Mouse (Mus musculus) ovary, postnatal 10 days (tissue): ENCODE results near the gene Pkdcc.

Experiments
- DNase-seq: peaks from one replicate; pipeline ENCODE4 v3.0.0; 2022; ENCODE audit warnings: low spot score

Pkdcc gene

DNA sequence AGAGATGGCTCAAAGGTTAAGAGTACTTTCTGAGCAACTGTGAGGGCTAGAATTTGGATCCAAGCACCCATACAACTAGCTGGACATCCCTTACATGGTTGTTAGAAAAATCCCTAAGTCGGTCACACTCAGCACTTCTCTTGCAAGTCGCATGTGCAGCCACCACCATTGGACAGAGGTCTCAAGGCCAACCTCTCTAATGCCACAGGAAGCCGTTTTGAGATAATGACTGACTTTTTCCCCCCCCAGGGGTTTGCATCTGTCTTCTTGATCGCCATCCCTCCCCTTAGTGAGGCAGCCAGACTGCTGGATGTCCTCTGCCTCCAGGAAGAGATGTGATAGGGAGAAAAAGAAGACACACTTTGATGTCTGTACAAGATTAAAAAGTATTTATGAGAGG lies 32.1 kb downstream of the Pkdcc start:
- DNase-seq: no peak

- no peak for DNase-seq
Observed at GRCm38 (mm10) chr17:83248467-83248866, 33.4 kb downstream of the Pkdcc start.

DNA sequence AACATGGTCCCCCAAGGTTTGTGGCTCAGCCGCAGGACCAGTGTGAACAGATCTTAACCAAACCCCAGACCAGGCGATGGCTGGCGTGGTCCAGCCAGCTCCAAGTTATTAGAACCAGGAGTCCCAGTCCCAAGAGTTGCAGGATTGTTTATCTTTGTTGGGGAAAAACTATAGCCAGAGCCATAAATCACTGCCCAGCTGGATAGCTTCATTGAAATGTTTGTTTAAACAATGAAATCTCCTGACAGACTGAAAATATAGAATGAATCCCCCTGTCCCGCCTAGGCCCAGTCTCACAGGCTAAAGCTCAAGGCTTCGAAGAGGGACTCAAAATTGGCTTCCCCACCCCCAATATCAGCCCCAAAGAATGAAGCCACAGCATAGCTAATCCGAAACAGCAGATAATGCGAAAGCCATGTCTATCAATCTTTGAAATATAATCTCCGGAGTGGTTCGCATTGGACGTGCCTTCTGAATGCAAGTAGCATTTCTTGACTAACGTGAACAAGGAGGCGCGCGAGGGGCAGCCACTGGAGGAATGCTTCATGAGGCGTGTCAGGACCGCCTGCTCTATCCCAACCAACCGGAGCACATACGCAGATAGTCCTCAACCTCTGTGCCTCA lies 35.9 kb downstream of the Pkdcc start:
- DNase-seq: no peak

GRCm38 (mm10) chr17:83253051-83253649 lies 38.1 kb downstream of the Pkdcc start:
- DNase-seq: no peak

DNA sequence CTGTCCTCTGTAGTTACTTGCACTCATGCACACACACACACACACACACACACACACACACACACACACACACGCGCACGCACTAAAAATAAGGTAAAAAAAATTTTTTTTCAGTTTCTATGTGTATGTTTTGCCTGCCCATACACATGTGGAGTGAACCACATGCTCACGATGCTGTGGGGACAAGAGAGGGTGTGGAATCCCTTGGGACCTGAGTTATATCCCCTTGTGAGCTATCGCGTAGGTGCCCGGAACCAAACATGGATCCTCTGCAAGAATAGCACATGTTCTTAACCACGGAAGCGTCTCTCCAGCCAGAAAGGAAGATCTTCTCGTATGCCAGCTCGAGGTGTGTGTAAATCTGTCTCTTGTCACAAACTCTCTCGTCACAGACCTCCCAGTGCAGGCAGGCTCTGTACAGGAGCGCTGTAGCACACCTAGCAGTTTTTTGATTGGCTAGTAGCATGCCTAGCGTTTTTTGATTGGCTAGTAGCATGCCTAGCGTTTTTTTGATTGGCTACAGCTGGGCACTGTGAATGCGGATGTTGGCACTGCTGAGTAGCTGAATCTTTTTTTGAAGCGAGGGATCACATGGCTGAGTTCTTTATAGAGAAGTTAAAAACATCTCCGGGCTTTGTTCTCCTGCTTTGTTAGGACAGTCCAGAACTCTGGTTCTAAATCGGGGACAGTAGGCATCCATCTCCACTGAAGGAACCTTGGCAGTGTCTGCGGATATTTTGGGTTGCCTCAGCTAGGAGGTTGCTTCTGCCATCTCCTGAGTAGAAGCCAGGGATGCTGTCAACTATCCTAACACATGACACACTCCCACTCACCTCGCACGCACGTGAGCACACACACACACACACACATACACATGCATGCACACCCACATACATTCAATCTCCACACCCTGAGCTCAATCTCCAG lies 52.4 kb downstream of the Pkdcc start:
- no peak for DNase-seq

DNA sequence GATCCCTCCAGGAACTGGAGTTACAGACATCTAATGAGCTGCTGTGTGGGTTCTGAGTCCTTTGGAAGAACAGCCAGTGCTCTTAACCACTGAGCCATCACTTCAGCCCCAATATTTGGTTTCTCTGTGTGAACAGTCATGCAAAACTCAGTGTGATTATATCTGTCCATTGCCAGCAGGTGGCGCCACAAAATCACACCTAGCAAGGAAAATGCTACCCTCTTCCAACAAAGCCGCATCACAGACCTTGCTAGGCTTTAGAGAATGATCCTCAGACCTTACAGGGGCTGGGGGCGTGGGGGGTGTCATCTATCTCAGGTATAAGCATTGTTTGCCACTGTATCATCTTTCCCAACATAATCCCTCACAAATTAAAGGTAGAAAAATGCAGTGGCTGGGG lies 56.4 kb downstream of the Pkdcc start:
- peak; percentile 64 for DNase-seq

GRCm38 (mm10) chr17:83272641-83273040 lies 57.5 kb downstream of the Pkdcc start:
- DNase-seq: no peak

GRCm38 (mm10) chr17:83273636-83274035 lies 58.5 kb downstream of the Pkdcc start:
- DNase-seq: no peak

DNA sequence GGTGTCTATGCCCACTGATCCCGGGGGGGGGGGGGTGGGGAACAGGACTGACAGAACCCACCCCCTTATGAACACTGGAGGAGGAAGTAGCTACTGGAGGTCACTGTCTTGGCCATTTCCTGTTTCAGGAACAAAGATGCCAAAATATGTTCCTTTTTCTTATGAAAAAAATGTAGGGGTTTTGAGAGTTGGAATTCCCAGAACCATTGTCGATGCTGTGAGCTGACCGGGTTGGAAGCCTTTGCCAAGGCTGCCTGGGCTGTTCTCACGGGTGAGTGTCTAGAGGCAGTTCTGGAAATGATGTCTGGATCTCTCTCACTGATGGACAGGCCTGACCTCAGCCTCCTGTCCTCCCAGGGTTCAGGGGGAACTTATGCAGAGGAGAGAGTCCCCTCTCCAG lies 59.0 kb downstream of the Pkdcc start:
- no peak for DNase-seq
